Mouse (Mus musculus) midbrain, embryonic 13.5 days (tissue): Measurements from ENCODE around the gene Gtf2f2. TPM values are rescaled to one million over a fixed set of nuclear protein-coding genes. Genes with fewer than 3 reads are reported as not detected.
A peak's percentile ranks its signal among the peaks of the same experiment; 100 is the strongest.

Experiments used
- ATAC-seq: fragments of 200-750 bp; cut with Nextera tagmentation; 2 replicates; pipeline ENCODE4 v1.8.0; 2017; ENCODE audit warnings: mild to moderate bottlenecking, moderate TSS enrichment, moderate library complexity
- H3K27ac ChIP-seq: fragments of 300-500 bp; sonication (generic); 2 replicates; pipeline ENCODE4 v1.5.1; 2015; ENCODE audit warnings: inconsistent platforms, mild to moderate bottlenecking, moderate library complexity
- H3K27me3 ChIP-seq: fragments of 300-500 bp; sonication (generic); 2 replicates; pipeline ENCODE4 v1.6.1; 2015; ENCODE audit warnings: mild to moderate bottlenecking, inconsistent platforms
- H3K36me3 ChIP-seq: fragments of 300-500 bp; sonication (generic); 2 replicates; pipeline ENCODE4 v1.6.1; 2015; ENCODE audit warnings: mild to moderate bottlenecking, inconsistent platforms
- H3K4me1 ChIP-seq: fragments of 300-500 bp; sonication (generic); replicated peaks from 2 replicates; pipeline ENCODE4 v1.6.1; 2015; ENCODE audit warnings: inconsistent platforms
- H3K4me2 ChIP-seq: fragments of 300-500 bp; sonication (generic); replicated peaks from 2 replicates; pipeline ENCODE4 v1.6.1; 2015; ENCODE audit warnings: moderate library complexity, mild to moderate bottlenecking, inconsistent platforms
- H3K4me3 ChIP-seq: fragments of 300-500 bp; sonication (generic); replicated peaks from 2 replicates; pipeline ENCODE4 v1.5.1; 2015; ENCODE audit warnings: mild to moderate bottlenecking, inconsistent platforms
- H3K9ac ChIP-seq: fragments of 300-500 bp; sonication (generic); replicated peaks from 2 replicates; pipeline ENCODE4 v1.6.1; 2015; ENCODE audit warnings: mild to moderate bottlenecking, inconsistent platforms
- H3K9me3 ChIP-seq: fragments of 300-500 bp; sonication (generic); 2 replicates; pipeline ENCODE4 v1.6.1; 2016; ENCODE audit warnings: mild to moderate bottlenecking, inconsistent platforms
- WGBS: fragments of 180-500 bp; shearing (Covaris S2); methylation state at CpG from one replicate; pipeline ENCODE4 v1.1.7; 2015; 5-methylcytosine and 5-hydroxymethylcytosine counted together
- polyA plus RNA-seq: library from polyadenylated mRNA; unstranded; fragments of >200 nt; fragmentation: Nextera tagmentation; extraction: Ambion mirVana; gene quantifications from 2 replicates; pipeline ENCODE4 v1.2.1, GENCODE M21; 2015

The Gtf2f2 gene
- polyA plus RNA-seq, result 42.7 and 44.0 TPM in 2 replicates

DNA sequence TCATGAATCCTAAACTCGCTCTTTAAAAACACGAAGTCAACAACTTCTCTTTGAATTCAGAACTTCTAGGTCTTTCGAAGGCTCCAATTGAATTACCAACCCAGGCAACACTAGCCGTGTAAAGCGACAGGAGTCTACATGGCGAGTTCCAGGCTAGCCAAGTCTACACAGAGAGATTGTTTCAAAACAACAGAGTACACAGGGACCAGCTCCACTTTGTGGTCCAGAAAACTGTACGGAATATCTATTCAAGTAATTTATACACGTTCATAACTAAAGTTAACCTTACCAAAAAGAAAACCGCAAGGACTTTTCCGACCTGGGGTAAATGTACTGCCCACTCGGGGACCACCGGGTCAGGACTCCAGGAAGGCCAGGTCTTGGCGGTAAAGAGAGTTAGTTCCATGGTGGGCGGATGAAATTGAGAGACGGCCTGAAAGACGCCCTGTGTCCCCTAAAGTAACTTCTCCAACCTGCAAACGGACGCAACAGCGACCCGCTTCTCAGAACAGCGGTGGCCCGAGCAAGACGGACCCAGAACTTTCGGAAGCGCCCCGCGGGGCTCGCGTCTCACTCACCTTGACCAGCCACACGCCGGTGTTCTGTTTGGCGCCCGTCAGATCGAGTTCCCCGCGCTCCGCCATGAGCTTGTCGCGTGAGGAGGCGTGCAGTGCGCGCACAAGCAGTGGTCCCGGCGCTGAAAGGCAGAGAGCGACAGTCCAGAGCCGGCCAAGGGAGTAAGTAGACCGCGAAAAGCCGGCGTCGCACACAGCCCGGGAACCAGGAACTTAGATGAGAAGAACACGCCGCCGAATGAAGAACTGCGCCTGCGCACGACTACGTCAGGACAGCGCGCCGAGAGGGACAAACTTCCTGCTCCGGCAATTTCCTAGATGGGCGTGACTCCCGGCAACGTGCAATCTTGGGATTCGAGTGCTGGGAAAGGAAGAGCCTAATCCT lies at the start of gene Gtf2f2:
Gene Gtf2f2 (minus strand): TSS at position 764 of the 960 bp plus-strand sequence.
- peak; percentile 94 for ATAC-seq

DNA sequence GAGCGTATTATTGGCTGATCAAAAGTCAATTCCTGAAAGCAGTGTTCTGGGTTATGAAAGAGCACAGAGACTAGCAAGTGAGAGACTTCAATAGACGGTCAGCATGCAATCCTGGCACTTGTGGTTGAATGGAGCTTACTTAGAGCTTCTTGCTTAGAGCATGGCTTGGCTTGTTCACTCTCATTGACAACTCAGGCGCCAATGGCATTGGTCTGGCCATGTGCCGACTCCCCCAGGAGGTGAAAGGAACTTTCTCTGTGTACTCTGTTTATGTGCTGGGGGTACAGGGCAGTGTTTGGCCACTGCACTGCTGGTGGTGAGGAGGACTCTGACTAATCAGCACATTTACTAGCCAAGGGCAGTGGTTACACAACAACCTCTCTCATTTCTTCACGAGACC lies 48.8 kb upstream of the Gtf2f2 start:
- no peaks in the 10 kb centered on the region for H3K27me3 ChIP-seq
- no peaks in the 10 kb centered on the region for H3K4me1 ChIP-seq
- no peak overlapping the region for H3K27ac ChIP-seq
- H3K9me3 ChIP-seq, result no peaks in the 10 kb centered on the region
- 71% methylated on average over 5 of the region's 5 CpGs for WGBS
- H3K9ac ChIP-seq, result no peak overlapping the region
- H3K36me3 ChIP-seq, result no peaks in the 10 kb centered on the region
- H3K4me2 ChIP-seq, result no peak overlapping the region
- no peak for ATAC-seq
- H3K4me3 ChIP-seq, result no peak overlapping the region

More for the DNA sequence above, at the start of gene Gtf2f2:
- Histone ChIP-seq H3K4me1 (peaks cover 26% of the 10 kb centered on the region), H3K9ac (peak within 1 kb of the TSS; percentile 74), H3K4me2 (peak within 1 kb of the TSS; percentile 84), H3K27ac (peak within 1 kb of the TSS; percentile 72), H3K9me3 (no peaks in the 10 kb centered on the region), H3K27me3 (no peaks in the 10 kb centered on the region), H3K36me3 (peaks cover 9% of the 10 kb centered on the region), H3K4me3 (peak within 1 kb of the TSS; percentile 85)
- under 1% methylated on average over 67 of the region's 67 CpGs for WGBS

DNA sequence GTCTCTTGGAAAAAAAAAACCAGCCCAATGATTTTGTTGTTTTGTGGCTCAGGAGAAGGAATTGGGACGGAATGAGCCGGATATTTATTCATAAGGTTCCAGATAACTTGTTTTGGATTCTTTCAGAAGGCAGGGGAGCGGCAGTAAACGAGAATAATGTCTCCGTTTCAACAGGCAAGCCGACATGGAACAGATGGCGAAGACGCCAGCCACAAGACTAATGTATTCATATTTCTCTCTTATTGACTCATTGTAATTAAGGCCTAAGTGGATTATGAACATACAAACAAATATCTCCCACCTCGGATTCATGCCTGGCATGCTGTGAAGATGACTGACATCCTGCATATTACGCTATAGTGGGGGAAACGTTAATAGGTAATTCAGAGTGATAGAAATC lies 43.1 kb upstream of the Gtf2f2 start:
- H3K27ac ChIP-seq, result 0 out of 2 replicates have a peak overlapping the region, but pooled peaks have one; percentile 30
- H3K4me2 ChIP-seq, result no peak overlapping the region
- WGBS, result 64% methylated on average over 11 of the region's 11 CpGs
- no peaks in the 10 kb centered on the region for H3K27me3 ChIP-seq
- no peaks in the 10 kb centered on the region for H3K4me1 ChIP-seq
- no peak overlapping the region for H3K9ac ChIP-seq
- no peak overlapping the region for H3K4me3 ChIP-seq
- H3K36me3 ChIP-seq, result no peaks in the 10 kb centered on the region
- no peak for ATAC-seq
- no peaks in the 10 kb centered on the region for H3K9me3 ChIP-seq

DNA sequence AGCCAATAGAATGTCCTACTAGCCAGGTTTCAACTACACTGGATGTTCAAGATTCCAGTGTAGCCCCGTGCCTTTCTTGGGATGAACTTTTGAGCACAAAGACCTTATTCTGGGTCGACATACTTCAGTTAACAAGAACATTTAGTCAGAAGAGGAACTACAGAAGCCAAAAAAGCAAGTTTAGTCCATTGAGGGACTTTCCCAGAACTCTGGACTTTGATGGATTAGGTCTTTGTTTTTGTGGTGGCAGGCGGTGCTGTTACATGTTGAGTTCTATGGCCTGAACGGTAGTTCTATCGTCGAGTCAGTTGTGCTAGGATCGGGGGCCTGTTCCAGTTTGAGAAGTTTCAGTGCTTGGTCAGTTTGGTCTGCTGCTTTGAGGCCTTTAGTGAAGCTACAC lies 41.3 kb upstream of the Gtf2f2 start:
- WGBS, result 85% methylated on average over 7 of the region's 7 CpGs
- no peak overlapping the region for H3K27ac ChIP-seq
- no peak overlapping the region for H3K9ac ChIP-seq
- no peak overlapping the region for H3K4me2 ChIP-seq
- no peaks in the 10 kb centered on the region for H3K4me1 ChIP-seq
- no peaks in the 10 kb centered on the region for H3K9me3 ChIP-seq
- no peak overlapping the region for H3K4me3 ChIP-seq
- ATAC-seq, result no peak
- no peaks in the 10 kb centered on the region for H3K36me3 ChIP-seq
- no peaks in the 10 kb centered on the region for H3K27me3 ChIP-seq

DNA sequence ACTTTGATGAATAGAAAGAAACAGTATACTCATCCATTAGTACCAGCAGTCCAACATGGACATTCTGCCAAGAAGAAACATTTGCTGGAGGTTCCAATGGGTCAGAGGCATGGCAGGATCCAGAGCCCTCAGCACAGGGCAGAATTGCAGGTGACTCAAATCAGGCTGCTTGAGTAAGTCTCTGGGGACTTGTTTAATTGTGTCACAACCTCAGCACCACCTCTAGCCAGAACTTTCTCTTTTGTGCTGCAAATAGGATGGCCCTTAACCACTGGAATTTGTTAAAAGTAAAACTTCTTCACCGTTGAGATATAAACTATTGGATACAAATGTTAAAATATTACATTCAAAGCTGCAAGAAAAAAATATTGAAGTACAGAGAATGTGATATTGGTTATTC lies 35.1 kb upstream of the Gtf2f2 start:
- Histone ChIP-seq H3K4me2 (no peak overlapping the region), H3K36me3 (no peaks in the 10 kb centered on the region), H3K9me3 (no peaks in the 10 kb centered on the region), H3K4me3 (no peak overlapping the region), H3K4me1 (no peaks in the 10 kb centered on the region), H3K27me3 (no peaks in the 10 kb centered on the region), H3K9ac (no peak overlapping the region), H3K27ac (no peak overlapping the region)
- WGBS, result 60% methylated on average over 1 of the region's 1 CpGs
- no peak for ATAC-seq

DNA sequence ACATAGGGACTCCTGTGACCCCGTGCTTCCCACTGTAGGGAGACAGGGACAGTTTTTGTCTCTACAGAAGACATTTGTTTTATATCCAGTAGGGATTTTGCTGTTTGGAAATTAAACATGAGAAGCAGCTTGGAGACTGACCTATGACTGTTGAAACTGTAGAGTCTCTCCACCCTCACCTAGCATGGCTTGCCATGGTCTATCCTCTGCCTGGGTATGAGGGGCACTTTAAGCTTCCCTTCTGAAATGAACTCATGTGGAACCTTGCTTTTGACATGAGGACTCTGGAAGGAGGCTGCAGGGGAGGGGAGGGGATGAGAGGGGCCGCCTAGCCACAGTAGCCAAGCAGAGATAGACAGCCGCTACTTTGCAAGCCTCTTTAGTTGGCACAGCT lies 33.5 kb upstream of the Gtf2f2 start:
- Histone ChIP-seq H3K4me2 (no peak overlapping the region), H3K27ac (no peak overlapping the region), H3K9me3 (no peaks in the 10 kb centered on the region), H3K27me3 (no peaks in the 10 kb centered on the region), H3K4me3 (no peak overlapping the region), H3K9ac (no peak overlapping the region), H3K36me3 (no peaks in the 10 kb centered on the region), H3K4me1 (no peaks in the 10 kb centered on the region)
- ATAC-seq, result no peak
- WGBS, result 50% methylated on average over 3 of the region's 3 CpGs

DNA sequence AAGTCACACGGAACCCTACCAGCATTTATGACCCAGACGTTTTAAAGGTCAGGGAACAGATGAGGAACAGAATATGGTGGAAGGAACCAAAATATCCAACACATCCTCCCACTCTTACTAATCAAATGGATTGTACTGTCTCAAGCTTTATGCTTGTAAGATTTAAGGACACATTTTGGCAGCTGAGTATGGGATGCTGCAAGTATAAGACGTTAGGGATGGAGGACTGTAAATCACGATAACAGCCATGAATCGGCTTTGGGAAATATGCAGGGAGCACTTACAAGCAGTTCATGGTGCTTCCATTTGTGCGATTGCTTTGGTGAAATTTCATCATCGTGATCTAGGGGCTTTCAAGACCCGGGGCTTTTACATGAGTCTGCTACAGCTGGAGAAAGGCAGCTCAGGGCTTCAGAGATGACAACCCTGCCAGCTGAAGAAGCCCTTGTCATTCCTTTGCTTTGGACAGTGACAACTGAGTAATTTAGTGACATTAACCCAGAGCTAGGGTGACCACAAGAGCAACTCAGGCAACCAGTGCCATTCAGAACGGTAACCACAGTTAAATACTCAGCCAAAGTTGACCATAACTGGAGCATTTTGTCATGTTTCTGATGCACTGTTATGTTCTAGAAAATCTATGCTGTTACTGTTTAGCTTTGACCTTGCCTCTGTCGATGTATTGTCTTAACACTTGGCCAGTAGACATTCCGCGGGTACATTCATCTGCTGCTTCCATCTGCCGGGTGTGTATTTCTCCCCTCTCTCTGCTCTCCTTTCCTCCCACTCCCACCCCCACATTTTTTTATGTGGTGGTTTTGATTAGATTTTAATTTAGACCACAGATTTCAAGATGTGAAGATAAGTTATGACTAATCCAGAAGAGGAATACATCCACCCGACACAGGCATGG lies 32.8 kb upstream of the Gtf2f2 start:
- no peak overlapping the region for H3K27ac ChIP-seq
- no peaks in the 10 kb centered on the region for H3K27me3 ChIP-seq
- H3K36me3 ChIP-seq, result no peaks in the 10 kb centered on the region
- H3K4me2 ChIP-seq, result no peak overlapping the region
- H3K9ac ChIP-seq, result no peak overlapping the region
- H3K4me1 ChIP-seq, result no peaks in the 10 kb centered on the region
- H3K9me3 ChIP-seq, result no peaks in the 10 kb centered on the region
- 89% methylated on average over 14 of the region's 14 CpGs for WGBS
- ATAC-seq, result no peak
- H3K4me3 ChIP-seq, result no peak overlapping the region

DNA sequence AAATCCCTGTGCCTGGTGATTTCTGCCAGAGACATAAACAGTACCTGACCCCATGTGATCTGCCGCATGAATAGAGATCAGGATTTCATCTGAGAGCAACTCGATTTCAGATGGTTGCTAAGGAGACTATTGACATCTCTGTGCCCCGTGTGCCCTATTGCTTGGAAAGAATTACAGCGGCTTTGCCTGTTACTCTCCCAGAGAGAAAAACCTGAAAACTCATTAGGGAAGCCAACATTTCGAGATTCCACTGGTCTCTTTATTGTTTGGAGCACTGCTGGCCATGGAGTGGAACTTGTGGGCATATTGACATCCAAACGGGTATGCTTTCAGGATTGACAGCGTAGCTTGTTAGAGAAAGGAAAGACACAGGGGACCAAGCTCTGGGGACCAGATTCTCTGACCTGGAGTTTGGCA lies 22.6 kb upstream of the Gtf2f2 start:
- no peak overlapping the region for H3K9ac ChIP-seq
- peak overlapping the region; percentile 91 for H3K27ac ChIP-seq
- peak; percentile 88 for ATAC-seq
- 2% methylated on average over 7 of the region's 7 CpGs for WGBS
- no peaks in the 10 kb centered on the region for H3K9me3 ChIP-seq
- no peaks in the 10 kb centered on the region for H3K36me3 ChIP-seq
- peaks cover 48% of the 10 kb centered on the region for H3K4me1 ChIP-seq
- H3K27me3 ChIP-seq, result no peaks in the 10 kb centered on the region
- peak overlapping the region; percentile 28 for H3K4me2 ChIP-seq
- H3K4me3 ChIP-seq, result no peak overlapping the region

DNA sequence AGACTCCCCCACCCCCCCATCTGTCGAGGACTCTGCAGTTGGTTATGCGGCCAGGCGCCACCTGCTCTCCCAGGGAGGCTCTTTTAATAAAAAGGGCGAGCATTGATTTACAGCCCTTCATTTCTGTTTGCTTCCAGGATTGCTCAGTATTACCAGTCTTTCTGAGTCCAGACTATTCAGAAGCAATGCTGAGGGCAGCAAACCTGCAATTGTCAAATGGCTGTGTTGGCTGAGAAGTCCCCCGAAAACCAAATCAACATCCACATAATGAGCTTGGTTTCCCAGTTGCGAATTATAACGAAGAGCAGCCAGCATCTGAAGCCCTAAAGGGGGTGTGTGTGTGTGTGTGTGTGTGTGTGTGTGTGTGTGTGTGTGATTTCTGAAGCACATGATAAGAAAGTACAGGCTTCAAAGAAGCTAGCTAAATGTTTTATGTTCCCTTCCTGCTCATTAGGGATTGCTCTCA lies 22.0 kb upstream of the Gtf2f2 start:
- Histone ChIP-seq H3K4me3 (no peak overlapping the region), H3K4me2 (peak overlapping the region; percentile 28), H3K27ac (peak overlapping the region; percentile 91), H3K9me3 (no peaks in the 10 kb centered on the region), H3K4me1 (peaks cover 48% of the 10 kb centered on the region), H3K36me3 (no peaks in the 10 kb centered on the region), H3K27me3 (no peaks in the 10 kb centered on the region), H3K9ac (peak overlapping the region; percentile 41; the same call in 1 of the 2 replicates)
- 11% methylated on average over 7 of the region's 7 CpGs for WGBS
- ATAC-seq, result peak; percentile 63

DNA sequence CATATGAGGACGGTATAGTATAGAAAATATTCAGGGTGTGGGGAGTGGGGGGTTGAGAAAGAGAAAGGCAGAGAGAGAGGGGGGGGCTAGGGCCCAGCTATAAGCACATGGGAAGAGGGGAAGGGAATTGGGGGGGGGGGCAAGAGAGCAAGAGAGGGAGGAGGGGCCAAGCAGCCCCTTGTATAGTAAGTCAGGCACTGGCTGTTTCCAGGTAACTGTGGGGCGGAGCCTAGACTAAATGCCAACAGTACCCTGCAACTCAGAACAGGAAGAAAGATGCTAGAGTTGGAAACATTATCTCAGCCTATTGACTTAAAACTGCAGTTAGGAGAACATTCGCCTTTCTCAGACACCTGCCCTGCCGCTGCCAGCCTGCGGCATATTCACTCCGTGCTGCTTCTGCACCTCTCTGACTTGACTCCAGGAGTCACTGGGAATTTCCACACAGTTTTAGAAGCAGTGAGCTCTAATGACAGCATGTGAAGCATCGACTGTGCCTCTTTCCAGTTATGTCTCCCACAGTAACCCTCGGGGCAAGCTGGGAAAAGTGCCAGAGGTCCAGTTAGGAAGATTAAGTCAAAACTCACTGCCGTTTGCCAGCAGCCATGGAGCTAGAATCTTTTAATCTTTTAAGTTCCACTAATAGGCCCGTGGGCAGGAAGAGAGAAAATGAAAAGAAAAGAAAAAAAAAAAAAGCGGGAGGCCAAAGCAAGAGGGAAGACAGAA lies 20.6 kb upstream of the Gtf2f2 start:
- Histone ChIP-seq H3K4me1 (peaks cover 48% of the 10 kb centered on the region), H3K9ac (no peak overlapping the region), H3K9me3 (no peaks in the 10 kb centered on the region), H3K27me3 (no peaks in the 10 kb centered on the region), H3K4me2 (no peak overlapping the region), H3K36me3 (no peaks in the 10 kb centered on the region), H3K4me3 (no peak overlapping the region), H3K27ac (peak overlapping the region; percentile 91)
- peak; percentile 46 for ATAC-seq
- 37% methylated on average over 11 of the region's 11 CpGs for WGBS

DNA sequence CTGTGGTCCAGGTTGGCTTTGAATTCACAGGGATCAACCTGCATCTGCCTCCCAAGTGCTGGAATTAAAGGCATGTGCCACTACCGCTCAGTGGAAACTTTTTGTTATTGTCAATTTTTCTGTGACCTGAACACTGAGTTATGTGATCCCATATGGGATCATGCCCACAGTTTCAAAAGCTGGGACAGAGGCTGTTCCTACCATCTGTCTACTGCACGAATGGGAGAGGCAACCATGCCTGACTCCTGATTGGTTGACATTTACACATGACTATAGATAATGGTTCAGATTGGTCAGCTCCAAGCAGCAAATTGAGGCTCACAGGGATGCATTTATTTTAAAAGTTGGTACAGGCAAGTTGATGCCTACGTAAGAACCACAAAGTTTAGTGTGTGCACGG lies 14.0 kb upstream of the Gtf2f2 start:
- no peak for ATAC-seq
- Histone ChIP-seq H3K27ac (no peak overlapping the region), H3K27me3 (no peaks in the 10 kb centered on the region), H3K36me3 (no peaks in the 10 kb centered on the region), H3K4me1 (peaks cover 20% of the 10 kb centered on the region), H3K4me2 (no peak overlapping the region), H3K9ac (no peak overlapping the region), H3K9me3 (no peaks in the 10 kb centered on the region), H3K4me3 (no peak overlapping the region)
- WGBS, result 84% methylated on average over 4 of the region's 4 CpGs
